Mouse (Mus musculus) ES-E14 (cell line): ENCODE measurements around the gene Ubtd2.

ENCODE experiments used
- HCFC1 ChIP-seq: IDR thresholded peaks from 2 replicates; pipeline ENCODE4 v1.6.1; 2012; ENCODE audit warnings: low read length, inconsistent platforms, borderline replicate concordance; ENCODE audit not compliant: insufficient read depth
- MAFK ChIP-seq: IDR thresholded peaks from 2 replicates; pipeline ENCODE4 v1.6.1; 2014; ENCODE audit warnings: mild to moderate bottlenecking, low read depth, low read length, inconsistent platforms; ENCODE audit not compliant: insufficient read depth
- ZC3H11A ChIP-seq: IDR thresholded peaks from 2 replicates; pipeline ENCODE4 v1.6.1; 2012; ENCODE audit warnings: low read depth, mild to moderate bottlenecking, inconsistent platforms, low read length, borderline replicate concordance

- TF ChIP-seq HCFC1 (no peak), ZC3H11A (no peak), MAFK (no peak)
Observed at GRCm38 (mm10) chr11:32531871-32532764, 76.9 kb downstream of the Ubtd2 start, which contains the start of gene Efcab9.
